Mouse (Mus musculus): ENCODE measurements around the gene Gm45062.

- TF ChIP-seq GATA1 (IDR thresholded peaks at IDR 0.05; ENCODE audit: low read length): no peak
- TF ChIP-seq TAL1 (IDR thresholded peaks at IDR 0.05; ENCODE audit: low read length): no peak
These were observed 208.6 kb downstream of the Gm45062 start for GRCm38 (mm10) chr6:8467667-8468337.

All from erythroblast, embryonic 14.5 days (primary cell).